20 mouse cellular contexts compared by ENCODE assay signal in the genomic region with DNA sequence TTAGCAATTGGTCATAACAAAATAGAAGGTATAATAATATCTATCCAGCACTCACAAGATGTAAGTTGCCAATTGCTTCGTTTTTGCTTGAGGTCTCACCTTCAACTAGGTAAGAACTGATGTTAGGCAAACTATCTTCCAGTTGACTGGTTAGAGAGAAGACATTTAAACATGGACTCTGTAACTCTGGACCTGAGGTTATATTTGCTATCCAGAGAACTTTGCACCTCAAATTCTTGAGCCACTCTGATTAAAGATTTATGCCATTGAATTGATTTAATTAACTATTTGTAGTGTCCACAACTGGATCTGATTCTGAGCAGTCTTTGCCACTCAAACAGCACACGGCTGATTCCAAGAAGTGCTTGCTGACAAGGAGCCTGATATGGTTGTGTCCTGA. TPM values are rescaled to one million over a fixed set of nuclear protein-coding genes. Genes with fewer than 3 reads are reported as not detected.
"Had no signal": no experiment of that assay in that cellular context is flagged by ENCODE, and none has a peak within 500 bp of the region (broad histone marks: within the 10 kb centered on the region; RNA-seq: fewer than 3 reads in every experiment).

No protein-coding gene starts in this region.

- H3K36me3 ChIP-seq: lung, embryonic 15.5 days; midbrain, embryonic 12.5 days; midbrain, embryonic 15.5 days; neural tube, embryonic 12.5 days; stomach, embryonic 15.5 days had no signal

- H3K9me3 ChIP-seq: lung, embryonic 15.5 days; megakaryocyte, embryonic 14.5 days; midbrain, embryonic 12.5 days; midbrain, embryonic 15.5 days; neural tube, embryonic 12.5 days; stomach, embryonic 15.5 days had no signal

- H3K4me1 ChIP-seq: lung, embryonic 15.5 days; megakaryocyte, embryonic 14.5 days; midbrain, embryonic 12.5 days; midbrain, embryonic 15.5 days; neural tube, embryonic 12.5 days; stomach, embryonic 15.5 days had no signal

- H3K4me2 ChIP-seq: lung, embryonic 15.5 days; midbrain, embryonic 12.5 days; midbrain, embryonic 15.5 days; neural tube, embryonic 12.5 days; stomach, embryonic 15.5 days had no signal

- H3K9ac ChIP-seq: lung, embryonic 15.5 days; midbrain, embryonic 12.5 days; midbrain, embryonic 15.5 days; neural tube, embryonic 12.5 days; stomach, embryonic 15.5 days had no signal

- H3K27me3 ChIP-seq: lung, embryonic 15.5 days; megakaryocyte, embryonic 14.5 days; midbrain, embryonic 12.5 days; midbrain, embryonic 15.5 days; neural tube, embryonic 12.5 days; stomach, embryonic 15.5 days had no signal

- DNase-seq: lung, adult 2 months; lung, postnatal 14 days; lung, postnatal 36 days; right cerebral cortex, postnatal 14 days; thymus, adult 2 months; thymus, postnatal 25 days; thymus, postnatal 4 days had no signal

- ATAC-seq: lung, postnatal 0 days; midbrain, embryonic 15.5 days had no signal

- H3K27ac ChIP-seq: lung, embryonic 15.5 days; macrophage; midbrain, embryonic 12.5 days; midbrain, embryonic 15.5 days; neural tube, embryonic 12.5 days; stomach, embryonic 15.5 days; stomach, postnatal 0 days had no signal

- H3K4me3 ChIP-seq: lung, embryonic 15.5 days; megakaryocyte, embryonic 14.5 days; midbrain, embryonic 12.5 days; midbrain, embryonic 15.5 days; neural tube, embryonic 12.5 days; stomach, embryonic 15.5 days had no signal

RNA-seq across cellular contexts. Expression of a gene that starts 36.2 kb away (rescaled TPM):
- polyA plus RNA-seq: liver, embryonic 16.5 days; lung, adult 2 months; lung, embryonic 15.5 days; lung, postnatal 0 days; macrophage; spleen, adult 2 months; stomach, embryonic 15.5 days; stomach, postnatal 0 days; testis, adult 2 months; thymus, adult 2 months; urinary bladder, adult 2 months had no signal
